Mouse (Mus musculus) intestine, embryonic 16.5 days (tissue): ENCODE measurements at regions not wholly inside any gene's neighbourhood (a gene's known extent, or its start where the extent isn't known, plus 50 kb on each side); places are given as distances from the start of the nearest gene placed in this dataset.

Experiments used
- ATAC-seq: fragments of 200-750 bp; cut with Nextera tagmentation; 2 replicates; pipeline ENCODE4 v1.8.0; 2017; ENCODE audit warnings: moderate TSS enrichment, moderate library complexity
- H3K27ac ChIP-seq: fragments of 300-500 bp; sonication (generic); 2 replicates; pipeline ENCODE4 v1.5.1; 2014; ENCODE audit warnings: mild to moderate bottlenecking, low read length
- H3K27me3 ChIP-seq: fragments of 300-500 bp; sonication (generic); replicated peaks from 2 replicates; pipeline ENCODE4 v1.6.1; 2014; ENCODE audit warnings: low read length, control low read depth, mixed read lengths; ENCODE audit not compliant: control insufficient read depth, insufficient read depth
- H3K36me3 ChIP-seq: fragments of 300-500 bp; sonication (generic); 2 replicates; pipeline ENCODE4 v1.6.1; 2014; ENCODE audit warnings: low read length, control low read depth; ENCODE audit not compliant: control insufficient read depth, insufficient read depth
- H3K4me1 ChIP-seq: fragments of 300-500 bp; sonication (generic); 2 replicates; pipeline ENCODE4 v1.6.1; 2014; ENCODE audit warnings: low read length, control low read depth, mixed read lengths; ENCODE audit not compliant: control insufficient read depth, insufficient read depth
- H3K4me2 ChIP-seq: fragments of 300-500 bp; sonication (generic); 2 replicates; pipeline ENCODE4 v1.6.1; 2014; ENCODE audit warnings: low read depth, low read length, control low read depth
- H3K4me3 ChIP-seq: fragments of 300-500 bp; sonication (generic); 2 replicates; pipeline ENCODE4 v1.5.1; 2014; ENCODE audit warnings: mild to moderate bottlenecking, low read length
- H3K9ac ChIP-seq: fragments of 300-500 bp; sonication (generic); 2 replicates; pipeline ENCODE4 v1.6.1; 2014; ENCODE audit warnings: low read depth, low read length
- H3K9me3 ChIP-seq: fragments of 300-500 bp; sonication (generic); 2 replicates; pipeline ENCODE4 v1.6.1; 2016; ENCODE audit warnings: low read length, control low read depth; ENCODE audit not compliant: control insufficient read depth
- WGBS: fragments of 180-500 bp; shearing (Covaris S2); extraction: QIAGEN DNeasy Blood & Tissue Kit; methylation state at CpG from one replicate; pipeline ENCODE4 v1.1.7; 2014; 5-methylcytosine and 5-hydroxymethylcytosine counted together

GRCm38 (mm10) chr15:61446053-61446840 is 523.4 kb upstream of the A1bg start:
- H3K4me3 ChIP-seq = no peak overlapping the region
- H3K4me2 ChIP-seq = no peak overlapping the region
- peak overlapping the region; percentile 54; the same call in 1 of the 2 replicates for H3K27ac ChIP-seq
- H3K9ac ChIP-seq = no peak overlapping the region
- no peaks in the 10 kb centered on the region for H3K36me3 ChIP-seq
- H3K27me3 ChIP-seq = no peaks in the 10 kb centered on the region
- 46% methylated on average over 4 of the region's 4 CpGs for WGBS
- no peaks in the 10 kb centered on the region for H3K4me1 ChIP-seq
- H3K9me3 ChIP-seq = no peaks in the 10 kb centered on the region
- ATAC-seq = peak; percentile 88

- Histone ChIP-seq H3K4me2 (no peak overlapping the region), H3K9me3 (no peaks in the 10 kb centered on the region), H3K4me1 (no peaks in the 10 kb centered on the region), H3K36me3 (no peaks in the 10 kb centered on the region), H3K4me3 (no peak overlapping the region), H3K27ac (no peak overlapping the region), H3K27me3 (no peaks in the 10 kb centered on the region), H3K9ac (no peak overlapping the region)
- 71% methylated on average over 4 of the region's 4 CpGs for WGBS
- ATAC-seq = peak; percentile 12; the same call in 1 of the 2 replicates
Observed at GRCm38 (mm10) chr15:61441734-61442398, 519.1 kb upstream of the A1bg start.

- no peak overlapping the region for H3K9ac ChIP-seq
- no peak overlapping the region for H3K4me3 ChIP-seq
- 89% methylated on average over 2 of the region's 2 CpGs for WGBS
- no peaks in the 10 kb centered on the region for H3K27me3 ChIP-seq
- H3K9me3 ChIP-seq = no peaks in the 10 kb centered on the region
- H3K27ac ChIP-seq = no peak overlapping the region
- no peak overlapping the region for H3K4me2 ChIP-seq
- H3K36me3 ChIP-seq = no peaks in the 10 kb centered on the region
- ATAC-seq = no peak
- H3K4me1 ChIP-seq = no peaks in the 10 kb centered on the region
Observed at GRCm38 (mm10) chr15:61441012-61441411, 518.2 kb upstream of the A1bg start.

GRCm38 (mm10) chr15:61440284-61440683 is 517.5 kb upstream of the A1bg start:
- WGBS = 86% methylated on average over 2 of the region's 2 CpGs
- no peak overlapping the region for H3K9ac ChIP-seq
- H3K4me3 ChIP-seq = no peak overlapping the region
- no peaks in the 10 kb centered on the region for H3K4me1 ChIP-seq
- no peaks in the 10 kb centered on the region for H3K27me3 ChIP-seq
- H3K36me3 ChIP-seq = no peaks in the 10 kb centered on the region
- H3K27ac ChIP-seq = no peak overlapping the region
- H3K4me2 ChIP-seq = no peak overlapping the region
- no peak for ATAC-seq
- H3K9me3 ChIP-seq = no peaks in the 10 kb centered on the region

- no peaks in the 10 kb centered on the region for H3K36me3 ChIP-seq
- no peaks in the 10 kb centered on the region for H3K4me1 ChIP-seq
- H3K27me3 ChIP-seq = no peaks in the 10 kb centered on the region
- H3K9me3 ChIP-seq = no peaks in the 10 kb centered on the region
- H3K4me3 ChIP-seq = no peak overlapping the region
- WGBS = 81% methylated on average over 2 of the region's 2 CpGs
- H3K27ac ChIP-seq = no peak overlapping the region
- no peak for ATAC-seq
- H3K4me2 ChIP-seq = no peak overlapping the region
- H3K9ac ChIP-seq = no peak overlapping the region
Observed at GRCm38 (mm10) chr15:61439623-61440170, 516.9 kb upstream of the A1bg start.

- WGBS = 83% methylated on average over 2 of the region's 2 CpGs
- no peak overlapping the region for H3K4me3 ChIP-seq
- H3K4me2 ChIP-seq = no peak overlapping the region
- no peaks in the 10 kb centered on the region for H3K9me3 ChIP-seq
- no peak overlapping the region for H3K9ac ChIP-seq
- H3K27me3 ChIP-seq = no peaks in the 10 kb centered on the region
- ATAC-seq = no peak
- no peak overlapping the region for H3K27ac ChIP-seq
- H3K36me3 ChIP-seq = no peaks in the 10 kb centered on the region
- H3K4me1 ChIP-seq = no peaks in the 10 kb centered on the region
Observed at GRCm38 (mm10) chr15:61428818-61429415, 506.1 kb upstream of the A1bg start.

GRCm38 (mm10) chr15:61422989-61423388 is 500.2 kb upstream of the A1bg start:
- H3K9ac ChIP-seq = no peak overlapping the region
- H3K36me3 ChIP-seq = no peaks in the 10 kb centered on the region
- H3K27me3 ChIP-seq = no peaks in the 10 kb centered on the region
- H3K4me2 ChIP-seq = no peak overlapping the region
- ATAC-seq = no peak
- WGBS = 75% methylated on average over 5 of the region's 5 CpGs
- no peak overlapping the region for H3K27ac ChIP-seq
- H3K4me1 ChIP-seq = no peaks in the 10 kb centered on the region
- no peak overlapping the region for H3K4me3 ChIP-seq
- no peaks in the 10 kb centered on the region for H3K9me3 ChIP-seq

GRCm38 (mm10) chr15:61417506-61417905 is 494.7 kb upstream of the A1bg start:
- Histone ChIP-seq H3K27me3 (no peaks in the 10 kb centered on the region), H3K4me1 (no peaks in the 10 kb centered on the region), H3K27ac (no peak overlapping the region), H3K36me3 (no peaks in the 10 kb centered on the region), H3K9ac (no peak overlapping the region), H3K9me3 (no peaks in the 10 kb centered on the region), H3K4me3 (no peak overlapping the region), H3K4me2 (no peak overlapping the region)
- ATAC-seq = no peak
- WGBS = 85% methylated on average over 2 of the region's 2 CpGs

- Histone ChIP-seq H3K9ac (no peak overlapping the region), H3K9me3 (no peaks in the 10 kb centered on the region), H3K4me1 (no peaks in the 10 kb centered on the region), H3K4me2 (no peak overlapping the region), H3K4me3 (no peak overlapping the region), H3K27ac (no peak overlapping the region), H3K36me3 (no peaks in the 10 kb centered on the region), H3K27me3 (no peaks in the 10 kb centered on the region)
- 70% methylated on average over 3 of the region's 3 CpGs for WGBS
- no peak for ATAC-seq
Observed at GRCm38 (mm10) chr15:61416841-61417240, 494.0 kb upstream of the A1bg start.
